8 mouse cellular contexts compared by ENCODE assay signal in genomic region chr13:42301961-42302861, GRCm38 (mm10). TPM values are rescaled to one million over a fixed set of nuclear protein-coding genes. Genes with fewer than 3 reads are reported as not detected.
DNase-seq lines count a peak whose midpoint lies in the region; ATAC-seq lines count a peak whose summit lies in the region.

No protein-coding gene starts in this region.

- DNase-seq in lung, postnatal 14 days = no peak
- peak; percentile 43 for DNase-seq in kidney, adult 18-20 months
- DNase-seq in mesoderm, embryonic 11.5 days (ENCODE audit: low read depth, low spot score) = peak; percentile 44
- no peak for DNase-seq in yolk sac, embryonic 10.5 days (ENCODE audit: low spot score)
- no peak for DNase-seq in spleen, postnatal 4 days (ENCODE audit: low spot score in 2 of 2)
- no peak for DNase-seq in adrenal gland, postnatal 36 days

- peak overlapping the region; percentile 74 for H3K4me2 ChIP-seq in lung, embryonic 15.5 days
- peak overlapping the region; percentile 84 for H3K4me2 ChIP-seq in forebrain, embryonic 15.5 days (replicated peaks)

- peaks cover 39% of the 10 kb centered on the region for H3K4me1 ChIP-seq in lung, embryonic 15.5 days
- peaks cover 19% of the 10 kb centered on the region for H3K4me1 ChIP-seq in forebrain, embryonic 15.5 days

- H3K27me3 ChIP-seq in lung, embryonic 15.5 days = peaks cover 13% of the 10 kb centered on the region; the same call in 1 of the 2 replicates
- H3K27me3 ChIP-seq in forebrain, embryonic 15.5 days = peaks cover 16% of the 10 kb centered on the region; the same call in 1 of the 2 replicates

- ATAC-seq in lung, embryonic 15.5 days (ENCODE audit: borderline replicate concordance, extremely low read depth, low FRiP score, low TSS enrichment) = no peak
- no peak for ATAC-seq in forebrain, embryonic 15.5 days (replicated peaks)

- H3K4me3 ChIP-seq in lung, embryonic 15.5 days = peak overlapping the region; percentile 43
- peak overlapping the region; percentile 42 for H3K4me3 ChIP-seq in forebrain, embryonic 15.5 days

- H3K27ac ChIP-seq in lung, embryonic 15.5 days = peak overlapping the region; percentile 42; the same call in 1 of the 2 replicates
- H3K27ac ChIP-seq in forebrain, embryonic 15.5 days (replicated peaks) = no peak overlapping the region

- peak overlapping the region; percentile 23; the same call in 1 of the 2 replicates for H3K9ac ChIP-seq in lung, embryonic 15.5 days
- H3K9ac ChIP-seq in forebrain, embryonic 15.5 days (replicated peaks) = peak overlapping the region; percentile 38; the same call in 1 of the 2 replicates

- no peaks in the 10 kb centered on the region for H3K36me3 ChIP-seq in lung, embryonic 15.5 days
- no peaks in the 10 kb centered on the region for H3K36me3 ChIP-seq in forebrain, embryonic 15.5 days

- 12% methylated on average over 27 of the region's 27 CpGs for WGBS in lung, embryonic 15.5 days
- 4% methylated on average over 27 of the region's 27 CpGs for WGBS in forebrain, embryonic 15.5 days

- H3K9me3 ChIP-seq in lung, embryonic 15.5 days = no peaks in the 10 kb centered on the region
- H3K9me3 ChIP-seq in forebrain, embryonic 15.5 days = no peaks in the 10 kb centered on the region

RNA-seq across cellular contexts. Expression of gene Edn1, which starts 0.9 kb away (rescaled TPM):
- polyA plus RNA-seq in lung, embryonic 15.5 days (2015; fragmentation: Nextera tagmentation; extraction: Ambion mirVana) = 5.6 and 7.0 TPM in 2 replicates
- 1.4 TPM in 2 replicates for polyA plus RNA-seq in forebrain, embryonic 15.5 days (2015; fragmentation: Nextera tagmentation; extraction: Ambion mirVana)
- total RNA-seq in adrenal gland, postnatal 36 days (2021) = 1 to 10 TPM; 1.3 to 2.5 TPM

Comparison
In these comparisons a context has a peak if more than half of its experiments do, and no peak if none do; other contexts are left out.
1. DNase-seq: peak in kidney, adult 18-20 months (single experiment) and mesoderm, embryonic 11.5 days (single experiment); none in lung, postnatal 14 days (single experiment), yolk sac, embryonic 10.5 days (single experiment), spleen, postnatal 4 days (0 of 2) and adrenal gland, postnatal 36 days (0 of 2).